Mouse (Mus musculus) skeletal muscle tissue, postnatal 0 days (tissue): ENCODE results near the gene Rnf138rt1. TPM values are rescaled to one million over a fixed set of nuclear protein-coding genes. Genes with fewer than 3 reads are reported as not detected.

Experiments used
- polyA plus RNA-seq: library from polyadenylated mRNA; unstranded; fragments of >200 nt; fragmentation: Nextera tagmentation; extraction: Ambion mirVana; gene quantifications from 2 replicates; pipeline ENCODE4 v1.2.1, GENCODE M21; 2015

Rnf138rt1 gene
- polyA plus RNA-seq = not detected in 2 replicates

GRCm38 (mm10) chrX:163760617-163761434, at the start of gene Rnf138rt1:
Rnf138rt1 (minus strand) TSS chrX:163761329.

Other genes with a start within 250 kb of the Rnf138rt1 start
- gene Grpr, start 211.7 kb downstream of the Rnf138rt1 start, polyA plus RNA-seq = not detected in 2 replicates
- 23.7 and 25.2 TPM in 2 replicates for gene Ap1s2, start 147.7 kb upstream of the Rnf138rt1 start, polyA plus RNA-seq
- 24.8 and 30.1 TPM in 2 replicates for gene Zrsr2, start 197.3 kb upstream of the Rnf138rt1 start, polyA plus RNA-seq